Mouse (Mus musculus): Measurements from ENCODE around the gene Fignl1.

The Fignl1 gene

GRCm38 (mm10) chr11:11763211-11763666 is 45.5 kb downstream of the Fignl1 start:
- DNase-seq: peak; percentile 92

GRCm38 (mm10) chr11:11758883-11759282 is 49.9 kb downstream of the Fignl1 start:
- peak; percentile 44 for DNase-seq

- peak; percentile 69 for DNase-seq
Observed at GRCm38 (mm10) chr11:11758121-11758520, 50.6 kb downstream of the Fignl1 start.

DNA sequence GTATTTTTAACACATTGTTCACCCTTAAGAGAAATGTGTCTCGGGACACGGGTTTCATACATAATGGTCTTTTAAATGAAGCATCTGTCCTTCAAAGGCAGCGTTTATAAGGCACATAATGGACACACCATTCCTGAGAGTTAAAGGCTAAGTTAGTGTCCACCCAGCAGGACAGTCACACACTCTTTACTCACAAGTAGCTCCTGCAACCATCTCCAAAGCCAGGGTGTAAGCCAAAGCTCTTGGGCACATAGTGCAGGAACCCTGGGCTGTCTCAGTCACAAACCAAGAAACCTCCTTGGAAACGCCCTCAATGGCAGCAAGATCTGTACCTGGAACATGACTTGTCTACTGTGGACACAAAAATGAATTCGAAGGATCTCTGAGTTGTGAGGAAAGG is 55.9 kb downstream of the Fignl1 start:
- peak; percentile 61 for DNase-seq

GRCm38 (mm10) chr11:11751091-11751490 is 57.7 kb downstream of the Fignl1 start:
- DNase-seq: no peak

GRCm38 (mm10) chr11:11744222-11744621 is 64.5 kb downstream of the Fignl1 start:
- DNase-seq: peak; percentile 79

GRCm38 (mm10) chr11:11742626-11743025 is 66.1 kb downstream of the Fignl1 start:
- DNase-seq: no peak

DNA sequence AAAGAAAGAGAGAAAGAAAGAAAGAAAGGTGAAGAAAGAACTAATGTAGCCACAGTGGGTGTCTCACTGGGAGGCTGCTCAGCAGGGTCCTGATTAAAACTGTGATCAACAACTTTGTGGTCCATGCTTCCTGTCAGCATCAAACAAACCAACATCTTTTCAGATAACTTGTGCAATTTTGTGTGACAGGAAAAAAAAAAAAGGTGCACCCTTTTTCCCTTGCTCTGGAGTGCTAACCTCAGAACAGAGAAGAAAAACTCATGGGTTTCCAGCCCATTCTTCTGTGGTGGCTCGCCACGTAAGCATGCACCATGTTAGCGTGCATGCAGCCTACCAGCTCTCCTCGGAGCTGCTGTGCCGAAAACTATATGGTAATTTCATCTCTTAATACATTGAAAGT is 67.2 kb downstream of the Fignl1 start:
- no peak for DNase-seq

DNA sequence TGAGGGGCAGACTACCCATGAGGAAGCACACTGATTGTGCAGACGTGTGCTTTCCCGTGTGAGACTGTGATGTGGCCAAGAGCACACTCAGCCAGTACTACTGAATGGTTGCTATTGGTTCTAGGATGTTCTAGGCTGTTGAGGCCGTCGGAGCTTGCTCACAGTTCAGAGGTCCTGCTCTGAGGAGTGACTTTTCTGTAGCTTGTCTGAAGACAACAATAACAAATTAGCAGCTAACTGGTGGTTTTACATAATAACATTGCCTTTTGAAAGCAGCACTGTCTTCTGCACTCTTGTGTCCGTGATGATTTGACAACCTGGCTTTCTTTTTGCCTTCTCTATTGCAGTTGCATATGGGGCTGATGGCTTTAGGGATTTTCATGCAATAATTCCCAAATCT is 68.2 kb downstream of the Fignl1 start:
- no peak for DNase-seq

DNA sequence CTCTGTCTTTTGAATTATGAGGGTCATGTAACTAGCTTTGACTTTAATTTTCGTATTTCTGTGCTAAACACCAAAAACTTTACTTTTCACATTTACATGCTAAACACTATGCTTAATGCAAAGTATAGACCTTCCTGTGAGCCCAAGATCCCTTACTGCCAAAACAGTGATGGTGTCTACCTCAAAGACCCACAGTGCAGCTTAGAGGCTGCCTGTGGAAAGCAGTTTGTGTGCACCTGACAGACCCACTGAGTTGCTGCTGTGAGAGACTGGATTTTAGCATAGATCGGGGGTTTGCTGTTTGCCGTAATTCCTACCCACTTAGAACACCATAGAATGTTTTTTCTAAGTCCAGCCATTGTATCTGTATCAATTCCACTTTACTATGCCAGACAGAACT is 69.7 kb downstream of the Fignl1 start:
- DNase-seq: no peak

- no peak for DNase-seq
Observed at GRCm38 (mm10) chr11:11737562-11737961, 71.2 kb downstream of the Fignl1 start.
